Mouse (Mus musculus) olfactory bulb, adult 2 months (tissue): ENCODE measurements around the gene Chrna1.

Source experiments
- CTCF ChIP-seq: fragments of 200-500 bp; IDR thresholded peaks from 2 replicates; pipeline ENCODE4 v1.5.1; 2012; ENCODE audit warnings: low read depth, mild to moderate bottlenecking, low read length, moderate library complexity; ENCODE audit not compliant: insufficient read depth
- POLR2A ChIP-seq: fragments of 200-500 bp; IDR thresholded peaks from 2 replicates; pipeline ENCODE4 v1.6.1; 2012; ENCODE audit warnings: mild to moderate bottlenecking, low read depth, low read length, moderate library complexity; ENCODE audit not compliant: insufficient read depth

GRCm38 (mm10) chr2:73586392-73587108 is 6.4 kb upstream of the Chrna1 start:
- TF ChIP-seq CTCF (no peak), POLR2A (no peak)
